Mouse (Mus musculus): ENCODE data around the gene Tlr4.

The Tlr4 gene

GRCm38 (mm10) chr4:66827463-66828162 is at the start of gene Tlr4:
Gene Tlr4, plus strand, starts transcription at chr4:66827584.
- no peak for DNase-seq (ENCODE audit: low read depth)

GRCm38 (mm10) chr4:66794283-66794682 is 33.1 kb upstream of the Tlr4 start:
- no peak for DNase-seq (ENCODE audit: low read depth)

GRCm38 (mm10) chr4:66796683-66797082 is 30.7 kb upstream of the Tlr4 start:
- DNase-seq (ENCODE audit: low read depth): no peak

DNA sequence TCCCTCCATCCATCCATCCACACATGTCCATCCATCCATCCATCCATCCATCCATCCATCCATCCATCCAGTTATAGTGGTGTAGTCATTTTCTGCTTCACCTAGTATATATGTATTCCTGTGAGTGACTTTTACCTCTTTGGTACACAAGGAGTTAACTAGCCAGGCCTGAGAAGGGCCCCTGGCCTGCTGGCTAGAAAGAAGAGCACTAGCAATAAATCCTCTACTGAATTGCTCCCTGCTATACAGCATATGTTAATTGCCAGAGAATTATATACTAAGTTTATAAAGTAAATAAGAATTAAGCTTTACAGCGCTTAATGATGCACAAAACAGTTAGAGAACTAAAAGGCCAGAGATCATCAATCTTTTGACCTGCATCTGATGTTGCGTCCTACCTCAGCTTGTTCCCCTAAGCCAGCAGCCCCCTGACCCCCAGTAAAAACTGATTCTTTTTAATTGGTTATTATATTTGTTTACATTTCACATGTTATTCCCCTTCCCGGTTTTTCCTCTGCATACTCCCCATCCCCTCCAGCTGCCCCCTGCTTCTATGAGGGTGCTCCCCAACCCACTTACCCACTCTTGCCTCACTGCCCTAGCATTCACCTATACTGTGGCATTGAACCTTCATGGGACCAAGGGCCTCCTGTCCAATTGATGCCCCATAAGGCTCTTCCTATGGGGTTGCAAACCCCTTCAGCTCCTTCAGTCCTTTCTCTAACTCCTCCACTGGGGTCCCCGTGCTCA is 22.7 kb upstream of the Tlr4 start:
- DNase-seq (ENCODE audit: low read depth): no peak

- DNase-seq (ENCODE audit: low read depth): no peak
These were observed 21.6 kb upstream of the Tlr4 start for GRCm38 (mm10) chr4:66805747-66806146.

GRCm38 (mm10) chr4:66816364-66817026 is 10.9 kb upstream of the Tlr4 start:
- DNase-seq (ENCODE audit: low read depth): no peak

- DNase-seq (ENCODE audit: low read depth): no peak
These were observed 6.2 kb upstream of the Tlr4 start for GRCm38 (mm10) chr4:66821171-66821570.

- no peak for DNase-seq (ENCODE audit: low read depth)
These were observed 5.6 kb upstream of the Tlr4 start for GRCm38 (mm10) chr4:66821764-66822163.

- no peak for DNase-seq (ENCODE audit: low read depth)
These were observed 832 bp downstream of the Tlr4 start for GRCm38 (mm10) chr4:66828163-66828668.

GRCm38 (mm10) chr4:66828686-66829085 is 1.3 kb downstream of the Tlr4 start:
- DNase-seq (ENCODE audit: low read depth): no peak

GRCm38 (mm10) chr4:66838071-66838470 is 10.7 kb downstream of the Tlr4 start:
- no peak for DNase-seq (ENCODE audit: low read depth)

GRCm38 (mm10) chr4:66843255-66843654 is 15.9 kb downstream of the Tlr4 start:
- no peak for DNase-seq (ENCODE audit: low read depth)

DNA sequence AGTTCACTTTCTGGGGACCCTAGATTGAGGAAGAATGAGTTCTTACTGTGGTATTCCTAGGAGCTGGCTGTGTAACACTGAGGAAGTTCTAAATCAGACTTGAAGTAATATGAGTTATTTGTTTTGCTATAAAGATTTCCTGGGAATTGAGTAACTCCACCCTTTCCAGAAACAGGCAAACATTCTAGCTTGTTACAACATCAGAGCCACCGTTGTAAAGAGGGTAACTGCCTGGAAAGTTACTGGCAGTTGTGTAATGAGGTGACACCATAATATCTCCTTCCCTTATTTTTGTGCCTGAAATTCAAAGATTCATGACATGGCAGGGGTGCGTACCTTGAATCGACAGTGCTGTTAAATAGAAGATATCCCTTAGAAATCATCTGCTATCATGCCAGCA is 24.6 kb downstream of the Tlr4 start:
- DNase-seq (ENCODE audit: low read depth): no peak

- DNase-seq (ENCODE audit: low read depth): no peak
These were observed 29.6 kb downstream of the Tlr4 start for GRCm38 (mm10) chr4:66856992-66857391.

DNA sequence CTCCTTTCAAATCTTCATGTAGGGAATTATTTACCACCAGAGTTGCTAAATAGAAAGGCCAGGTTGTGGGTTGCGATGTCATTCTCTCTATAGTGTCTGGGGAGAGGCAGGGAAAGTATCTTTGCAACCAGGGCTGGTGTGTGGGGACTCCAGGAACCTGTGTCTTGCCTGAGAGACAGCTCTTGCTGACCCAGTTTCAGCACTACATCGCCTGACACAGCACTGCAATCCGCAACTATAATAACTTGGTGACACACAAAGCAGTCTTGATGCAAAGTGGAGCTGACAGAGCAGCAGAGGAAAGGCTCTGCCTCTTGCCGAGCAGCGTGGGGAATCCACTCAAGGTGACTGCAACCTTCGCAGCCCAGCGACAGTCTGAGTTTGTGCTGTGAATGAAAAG is 42.5 kb downstream of the Tlr4 start:
- DNase-seq (ENCODE audit: low read depth): no peak

GRCm38 (mm10) chr4:66872026-66872425 is 44.6 kb downstream of the Tlr4 start:
- no peak for DNase-seq (ENCODE audit: low read depth)

DNA sequence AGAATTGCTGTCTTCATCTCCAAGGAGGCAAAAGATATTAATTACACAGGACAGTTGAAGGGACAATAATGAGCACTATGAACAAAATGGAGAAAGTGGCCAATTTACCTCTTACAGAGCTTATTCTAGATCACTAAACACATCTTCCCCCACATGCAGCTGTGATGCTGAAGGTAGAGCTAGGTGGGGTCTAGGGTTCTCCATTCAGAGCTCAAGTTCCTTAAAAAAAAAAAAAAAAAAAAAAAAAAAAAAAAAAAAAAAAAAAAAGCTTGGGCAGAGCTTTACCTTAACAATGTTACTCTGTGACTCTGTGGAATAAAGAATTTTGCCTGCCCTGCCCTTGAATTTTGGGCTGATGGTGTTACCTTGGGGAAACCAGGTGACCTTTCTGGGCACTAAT is 46.0 kb downstream of the Tlr4 start:
- DNase-seq (ENCODE audit: low read depth): no peak

DNA sequence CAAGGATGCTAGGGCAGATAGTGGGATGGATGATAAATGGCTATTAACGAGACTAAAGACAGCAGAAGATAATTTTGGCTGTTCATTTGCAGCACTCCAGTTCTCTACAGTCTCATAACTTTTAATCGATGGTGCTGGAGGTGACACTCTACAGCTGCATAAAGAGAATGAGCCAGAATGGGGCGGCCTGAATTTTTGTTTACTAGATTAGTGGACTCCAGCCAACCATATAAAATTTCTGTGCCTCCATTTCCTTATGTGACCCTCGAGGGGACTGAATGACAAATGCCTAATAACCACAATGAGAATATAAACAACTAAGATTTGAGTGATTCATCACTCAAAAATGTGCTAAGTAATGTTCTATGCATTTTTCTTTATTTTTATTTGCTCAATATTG is 48.4 kb downstream of the Tlr4 start:
- no peak for DNase-seq (ENCODE audit: low read depth)

GRCm38 (mm10) chr4:66877609-66878008 is 50.2 kb downstream of the Tlr4 start:
- DNase-seq (ENCODE audit: low read depth): no peak

DNA sequence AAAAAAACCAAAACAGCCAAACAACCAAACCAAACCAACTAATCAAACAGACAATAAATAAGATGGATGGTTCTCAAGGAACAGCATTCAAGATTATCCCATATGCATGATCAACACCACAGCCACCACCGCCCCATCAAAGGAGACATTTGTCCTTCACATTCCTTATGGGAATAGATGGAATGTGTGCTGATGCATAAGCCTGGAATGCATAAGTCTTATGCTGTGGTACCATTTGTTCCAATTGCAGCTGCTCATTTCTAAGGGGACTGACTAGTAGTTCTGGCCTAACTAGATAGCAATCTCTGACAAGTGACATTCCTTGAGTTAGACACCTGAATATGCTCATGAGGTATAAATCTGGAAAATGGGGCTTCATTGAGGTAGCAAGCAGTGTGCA is 54.1 kb downstream of the Tlr4 start:
- DNase-seq (ENCODE audit: low read depth): no peak

DNA sequence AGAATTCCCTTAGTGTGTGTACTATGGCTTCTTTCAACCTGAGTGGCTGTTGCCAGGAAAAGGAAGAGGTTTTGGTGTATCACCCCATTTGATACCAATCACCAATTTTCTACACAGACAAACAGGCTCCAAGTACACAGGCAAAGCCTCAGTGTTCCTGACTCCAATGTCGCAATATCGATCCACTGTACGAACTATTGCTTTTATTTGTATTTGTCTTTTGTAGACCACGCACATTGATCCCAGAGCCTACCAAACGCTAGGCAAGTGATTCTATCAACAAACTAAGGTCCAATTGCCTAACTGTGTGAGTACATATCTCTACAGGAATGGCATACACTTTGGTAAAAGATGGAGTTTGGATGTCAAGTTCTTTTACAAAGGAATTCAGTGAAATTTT is 55.9 kb downstream of the Tlr4 start:
- no peak for DNase-seq (ENCODE audit: low read depth)

- no peak for DNase-seq (ENCODE audit: low read depth)
These were observed 67.2 kb downstream of the Tlr4 start for GRCm38 (mm10) chr4:66894547-66894946.

GRCm38 (mm10) chr4:66894981-66895380 is 67.6 kb downstream of the Tlr4 start:
- DNase-seq (ENCODE audit: low read depth): no peak

All from c-Kit-positive CD71-positive TER-119-negative erythroid progenitor cells, embryonic 14.5 days (primary cell).